Mouse (Mus musculus): Measurements from ENCODE around the gene Gpc2. TPM values are rescaled to one million over a fixed set of nuclear protein-coding genes. Genes with fewer than 3 reads are reported as not detected.

Gene Gpc2
- polyA plus RNA-seq, 1 experiment from 2014 or later, result 0.74 TPM

DNA sequence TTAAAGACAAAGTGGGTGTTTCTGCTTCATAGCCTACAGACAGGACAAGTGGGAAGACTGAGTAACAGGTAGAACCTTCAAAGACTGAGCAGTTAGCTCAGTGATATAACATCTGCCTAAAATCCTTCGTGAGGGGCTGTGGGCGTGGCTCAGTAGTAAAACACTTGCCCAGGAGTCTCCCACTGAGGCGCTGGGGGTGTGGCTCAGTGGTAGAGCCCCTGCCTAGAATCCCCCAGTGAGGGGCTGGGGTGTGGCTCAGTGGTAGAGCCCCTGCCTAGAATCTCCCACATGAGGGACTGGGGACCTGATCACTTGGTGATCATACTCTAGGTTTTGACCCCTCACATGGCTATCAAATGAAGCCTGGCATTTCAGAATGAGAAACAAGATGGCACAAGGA is 21.7 kb downstream of the Gpc2 start:
- Histone ChIP-seq H3K4me2 (ENCODE audit: low read depth, low read length) (no peak overlapping the region), H3K27me3 (ENCODE audit: control insufficient read depth, insufficient read depth, low read depth, low read length) (no peaks in the 10 kb centered on the region), H3K4me1 (ENCODE audit: control insufficient read depth, low read depth, low read length) (peaks cover 55% of the 10 kb centered on the region), H3K27ac (ENCODE audit: low read length) (no peak overlapping the region), H3K9me3 (replicated peaks; ENCODE audit: control insufficient read depth, low read length) (no peaks in the 10 kb centered on the region), H3K9ac (ENCODE audit: low read depth, low read length) (no peak overlapping the region), H3K4me3 (ENCODE audit: low read depth, low read length) (no peak overlapping the region), H3K36me3 (ENCODE audit: control insufficient read depth, insufficient read depth) (peaks cover 5% of the 10 kb centered on the region)
- no peak for ATAC-seq (ENCODE audit: low read depth)
- WGBS (ENCODE audit: insufficient replicate concordance), result 41% methylated on average over 3 of the region's 3 CpGs

- H3K36me3 ChIP-seq (ENCODE audit: control insufficient read depth, insufficient read depth), result peaks cover 5% of the 10 kb centered on the region
- peak overlapping the region; percentile 73 for H3K27ac ChIP-seq (ENCODE audit: low read length)
- H3K27me3 ChIP-seq (ENCODE audit: control insufficient read depth, insufficient read depth, low read depth, low read length), result no peaks in the 10 kb centered on the region
- 68% methylated on average over 4 of the region's 4 CpGs for WGBS (ENCODE audit: insufficient replicate concordance)
- peaks cover 50% of the 10 kb centered on the region for H3K4me1 ChIP-seq (ENCODE audit: control insufficient read depth, low read depth, low read length)
- no peak overlapping the region for H3K4me3 ChIP-seq (ENCODE audit: low read depth, low read length)
- H3K4me2 ChIP-seq (ENCODE audit: low read depth, low read length), result no peak overlapping the region
- H3K9me3 ChIP-seq (replicated peaks; ENCODE audit: control insufficient read depth, low read length), result no peaks in the 10 kb centered on the region
- ATAC-seq (ENCODE audit: low read depth), result no peak
- H3K9ac ChIP-seq (ENCODE audit: low read depth, low read length), result no peak overlapping the region
Measured at GRCm38 (mm10) chr5:138257585-138257978, 22.2 kb downstream of the Gpc2 start.

DNA sequence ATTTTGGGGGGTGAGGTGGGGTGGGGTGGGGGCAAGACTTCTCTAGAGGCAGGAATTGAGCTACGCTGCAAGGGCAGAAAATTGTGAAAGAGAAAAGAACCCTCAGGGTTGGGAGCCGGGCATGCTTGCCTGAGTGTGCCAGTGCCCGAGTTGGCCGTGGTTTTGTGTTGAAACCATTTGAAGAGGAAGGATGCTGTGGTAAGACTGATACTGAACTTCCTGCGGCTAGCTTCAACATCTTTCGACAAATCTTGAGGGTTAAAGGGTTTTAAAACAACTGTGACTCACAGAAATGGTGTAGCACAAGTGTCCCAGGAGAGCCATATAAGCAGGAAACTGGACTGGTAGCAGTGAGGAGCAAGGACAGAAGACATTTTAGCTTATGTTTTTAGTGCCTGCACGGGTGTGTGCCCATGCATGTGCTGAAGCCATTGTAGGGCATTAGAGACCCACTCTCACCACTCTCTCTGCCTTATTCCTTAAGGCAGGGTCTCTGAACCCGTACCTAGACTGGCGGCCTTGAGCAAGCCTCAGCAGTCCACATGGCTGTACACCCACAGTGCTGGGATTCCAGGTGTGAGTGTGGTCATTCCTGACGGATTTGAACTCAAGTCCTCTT is 22.7 kb downstream of the Gpc2 start:
- Histone ChIP-seq H3K4me1 (ENCODE audit: control insufficient read depth, low read depth, low read length) (peaks cover 45% of the 10 kb centered on the region), H3K36me3 (ENCODE audit: control insufficient read depth, insufficient read depth) (peaks cover 5% of the 10 kb centered on the region)
- ATAC-seq (ENCODE audit: low read depth), result no peak

DNA sequence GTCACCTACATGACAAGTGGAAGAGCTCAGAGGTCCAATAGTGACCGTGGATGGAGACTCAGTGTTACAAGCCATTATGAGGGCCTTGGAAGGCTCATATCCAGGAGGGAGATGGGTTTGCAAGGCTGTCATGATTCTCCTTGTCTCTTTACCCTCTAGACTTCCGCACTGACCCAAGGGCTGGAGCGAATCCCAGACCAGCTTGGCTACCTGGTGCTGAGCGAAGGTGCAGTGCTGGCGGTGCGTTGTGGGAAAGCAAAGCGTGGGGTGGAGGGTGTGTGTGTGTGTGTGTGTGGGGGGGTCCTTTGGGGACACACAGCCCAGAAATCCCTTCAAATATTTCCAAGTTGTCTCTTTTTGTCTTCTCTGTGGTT is 23.7 kb downstream of the Gpc2 start:
- 5% methylated on average over 7 of the region's 7 CpGs for WGBS (ENCODE audit: insufficient replicate concordance)
- Histone ChIP-seq H3K9ac (ENCODE audit: low read depth, low read length) (peak overlapping the region; percentile 80), H3K36me3 (ENCODE audit: control insufficient read depth, insufficient read depth) (peaks cover 2% of the 10 kb centered on the region; the same call in 1 of the 2 replicates), H3K27ac (ENCODE audit: low read length) (peak overlapping the region; percentile 82), H3K4me2 (ENCODE audit: low read depth, low read length) (peak overlapping the region; percentile 92), H3K4me1 (ENCODE audit: control insufficient read depth, low read depth, low read length) (peaks cover 36% of the 10 kb centered on the region), H3K9me3 (replicated peaks; ENCODE audit: control insufficient read depth, low read length) (no peaks in the 10 kb centered on the region), H3K27me3 (ENCODE audit: control insufficient read depth, insufficient read depth, low read depth, low read length) (no peaks in the 10 kb centered on the region), H3K4me3 (ENCODE audit: low read depth, low read length) (peak overlapping the region; percentile 88)
- no peak for ATAC-seq (ENCODE audit: low read depth)

More for the DNA sequence above, 22.7 kb downstream of the Gpc2 start:
- H3K27ac ChIP-seq (ENCODE audit: low read length), result peak overlapping the region; percentile 82
- H3K9ac ChIP-seq (ENCODE audit: low read depth, low read length), result no peak overlapping the region
- H3K9me3 ChIP-seq (replicated peaks; ENCODE audit: control insufficient read depth, low read length), result no peaks in the 10 kb centered on the region
- WGBS (ENCODE audit: insufficient replicate concordance), result 32% methylated on average over 10 of the region's 10 CpGs
- no peak overlapping the region for H3K4me2 ChIP-seq (ENCODE audit: low read depth, low read length)
- H3K27me3 ChIP-seq (ENCODE audit: control insufficient read depth, insufficient read depth, low read depth, low read length), result no peaks in the 10 kb centered on the region
- peak overlapping the region; percentile 88 for H3K4me3 ChIP-seq (ENCODE audit: low read depth, low read length)

DNA sequence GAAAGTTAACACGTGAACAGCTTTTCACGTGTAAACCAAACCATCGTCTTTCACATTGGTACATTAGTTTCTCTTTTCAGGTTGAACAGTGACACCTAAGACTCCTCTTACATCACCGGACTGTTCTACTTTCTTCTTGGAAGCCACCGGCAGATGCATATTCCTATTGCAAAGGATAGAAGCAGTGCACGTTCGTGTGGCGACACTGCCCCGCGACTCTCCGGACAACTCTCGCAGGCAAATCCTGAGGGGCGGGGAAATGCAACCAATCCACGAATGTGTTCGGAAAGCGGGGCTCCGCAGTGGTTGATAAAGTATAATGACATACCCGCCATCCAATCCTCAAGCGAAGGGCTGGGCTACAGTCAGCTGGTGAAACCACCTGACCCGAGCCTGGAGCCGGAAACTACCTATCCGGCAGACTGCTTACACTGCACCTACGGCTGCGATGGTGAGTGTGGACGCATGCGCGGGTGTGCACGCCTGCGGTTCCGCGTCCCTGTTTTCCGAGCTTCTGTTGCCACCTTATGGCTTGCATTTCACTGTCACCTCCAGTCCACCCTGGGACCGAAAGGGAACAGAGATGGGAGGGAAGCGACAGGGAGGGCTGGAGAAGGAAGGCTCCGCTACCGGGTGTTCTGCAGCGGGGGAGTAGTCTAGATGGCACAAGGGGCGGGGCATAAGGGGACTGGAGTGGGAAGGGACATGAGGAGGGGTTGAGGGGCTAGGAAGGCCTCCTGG is 24.3 kb downstream of the Gpc2 start, which contains the start of gene Lamtor4:
Gene Lamtor4 (plus strand): TSS at position 130 of the 741 bp plus-strand sequence.
- Histone ChIP-seq H3K9me3 (replicated peaks; ENCODE audit: control insufficient read depth, low read length) (no peaks in the 10 kb centered on the region), H3K4me2 (ENCODE audit: low read depth, low read length) (peak within 1 kb of the TSS; percentile 92), H3K4me1 (ENCODE audit: control insufficient read depth, low read depth, low read length) (peaks cover 31% of the 10 kb centered on the region), H3K36me3 (ENCODE audit: control insufficient read depth, insufficient read depth) (peaks cover 2% of the 10 kb centered on the region; the same call in 1 of the 2 replicates), H3K9ac (ENCODE audit: low read depth, low read length) (peak within 1 kb of the TSS; percentile 80), H3K27ac (ENCODE audit: low read length) (peak within 1 kb of the TSS; percentile 82), H3K4me3 (ENCODE audit: low read depth, low read length) (peak within 1 kb of the TSS; percentile 88), H3K27me3 (ENCODE audit: control insufficient read depth, insufficient read depth, low read depth, low read length) (no peaks in the 10 kb centered on the region)
- peak; percentile 99 for ATAC-seq (ENCODE audit: low read depth)
- WGBS (ENCODE audit: insufficient replicate concordance), result under 1% methylated on average over 38 of the region's 38 CpGs

DNA sequence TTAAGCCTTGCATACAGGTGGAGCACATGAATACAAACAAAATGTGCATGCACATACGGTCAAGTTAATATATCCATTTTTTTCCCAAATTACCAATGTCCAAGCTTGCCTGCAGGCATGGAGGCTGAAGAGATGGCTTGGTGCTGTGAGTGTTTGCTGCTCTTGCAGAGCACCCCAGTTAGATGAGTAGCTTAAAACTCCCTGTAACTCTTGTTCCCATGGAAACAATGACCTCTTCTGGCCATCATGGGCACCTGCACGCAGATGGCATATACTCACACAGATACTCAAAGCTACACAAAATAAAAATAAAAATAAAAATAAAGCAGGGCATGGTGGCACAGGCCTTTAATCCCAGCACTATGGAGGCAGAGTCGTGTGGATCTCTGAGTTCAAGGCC is 26.7 kb downstream of the Gpc2 start:
- Histone ChIP-seq H3K4me1 (ENCODE audit: control insufficient read depth, low read depth, low read length) (peaks cover 19% of the 10 kb centered on the region), H3K9me3 (replicated peaks; ENCODE audit: control insufficient read depth, low read length) (no peaks in the 10 kb centered on the region), H3K27me3 (ENCODE audit: control insufficient read depth, insufficient read depth, low read depth, low read length) (no peaks in the 10 kb centered on the region), H3K4me3 (ENCODE audit: low read depth, low read length) (no peak overlapping the region), H3K9ac (ENCODE audit: low read depth, low read length) (no peak overlapping the region), H3K4me2 (ENCODE audit: low read depth, low read length) (no peak overlapping the region), H3K27ac (ENCODE audit: low read length) (no peak overlapping the region), H3K36me3 (ENCODE audit: control insufficient read depth, insufficient read depth) (no peaks in the 10 kb centered on the region)
- 76% methylated on average over 3 of the region's 3 CpGs for WGBS (ENCODE audit: insufficient replicate concordance)
- no peak for ATAC-seq (ENCODE audit: low read depth)

GRCm38 (mm10) chr5:138251144-138251543 is 28.7 kb downstream of the Gpc2 start:
- no peaks in the 10 kb centered on the region for H3K27me3 ChIP-seq (ENCODE audit: control insufficient read depth, insufficient read depth, low read depth, low read length)
- no peak overlapping the region for H3K4me2 ChIP-seq (ENCODE audit: low read depth, low read length)
- H3K9ac ChIP-seq (ENCODE audit: low read depth, low read length), result no peak overlapping the region
- no peak overlapping the region for H3K4me3 ChIP-seq (ENCODE audit: low read depth, low read length)
- H3K27ac ChIP-seq (ENCODE audit: low read length), result no peak overlapping the region
- no peak for ATAC-seq (ENCODE audit: low read depth)
- H3K4me1 ChIP-seq (ENCODE audit: control insufficient read depth, low read depth, low read length), result peaks cover 7% of the 10 kb centered on the region
- 76% methylated on average over 12 of the region's 12 CpGs for WGBS (ENCODE audit: insufficient replicate concordance)
- no peaks in the 10 kb centered on the region for H3K9me3 ChIP-seq (replicated peaks; ENCODE audit: control insufficient read depth, low read length)
- no peaks in the 10 kb centered on the region for H3K36me3 ChIP-seq (ENCODE audit: control insufficient read depth, insufficient read depth)

DNA sequence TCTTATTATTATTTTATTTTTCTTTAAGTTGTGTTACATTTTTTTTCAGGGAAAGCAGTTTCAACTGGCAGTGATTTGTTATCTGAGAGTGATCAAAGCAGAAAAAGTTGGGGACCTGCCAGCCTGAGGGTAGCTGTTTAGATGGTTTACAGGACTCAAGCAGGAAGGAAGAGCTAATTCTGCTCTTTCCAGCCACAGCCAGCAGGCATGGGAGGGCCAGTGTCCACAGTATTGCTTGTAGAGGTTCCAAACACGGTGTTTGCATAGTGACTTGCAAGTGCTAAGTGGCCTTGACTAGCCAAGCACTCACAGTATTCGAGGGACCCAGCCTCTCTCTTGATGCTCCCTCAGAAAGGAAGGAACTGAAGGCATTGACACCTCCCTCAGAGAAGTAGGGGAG is 38.3 kb downstream of the Gpc2 start:
- ATAC-seq (ENCODE audit: low read depth), result no peak
- Histone ChIP-seq H3K4me1 (ENCODE audit: control insufficient read depth, low read depth, low read length) (no peaks in the 10 kb centered on the region), H3K27ac (ENCODE audit: low read length) (no peak overlapping the region), H3K4me2 (ENCODE audit: low read depth, low read length) (no peak overlapping the region), H3K9me3 (replicated peaks; ENCODE audit: control insufficient read depth, low read length) (no peaks in the 10 kb centered on the region), H3K36me3 (ENCODE audit: control insufficient read depth, insufficient read depth) (no peaks in the 10 kb centered on the region), H3K4me3 (ENCODE audit: low read depth, low read length) (no peak overlapping the region), H3K9ac (ENCODE audit: low read depth, low read length) (no peak overlapping the region), H3K27me3 (ENCODE audit: control insufficient read depth, insufficient read depth, low read depth, low read length) (no peaks in the 10 kb centered on the region)
- 11% methylated on average over 2 of the region's 2 CpGs for WGBS (ENCODE audit: insufficient replicate concordance)

GRCm38 (mm10) chr5:138234224-138234623 is 45.6 kb downstream of the Gpc2 start:
- H3K36me3 ChIP-seq (ENCODE audit: control insufficient read depth, insufficient read depth), result no peaks in the 10 kb centered on the region
- no peak overlapping the region for H3K4me2 ChIP-seq (ENCODE audit: low read depth, low read length)
- no peaks in the 10 kb centered on the region for H3K9me3 ChIP-seq (replicated peaks; ENCODE audit: control insufficient read depth, low read length)
- H3K9ac ChIP-seq (ENCODE audit: low read depth, low read length), result no peak overlapping the region
- no peak overlapping the region for H3K27ac ChIP-seq (ENCODE audit: low read length)
- H3K4me1 ChIP-seq (ENCODE audit: control insufficient read depth, low read depth, low read length), result no peaks in the 10 kb centered on the region
- peak; percentile 53 for ATAC-seq (ENCODE audit: low read depth)
- H3K4me3 ChIP-seq (ENCODE audit: low read depth, low read length), result no peak overlapping the region
- H3K27me3 ChIP-seq (ENCODE audit: control insufficient read depth, insufficient read depth, low read depth, low read length), result no peaks in the 10 kb centered on the region
